Mouse (Mus musculus): Measurements from ENCODE around the gene Fgfr2.

Gene Fgfr2

DNA sequence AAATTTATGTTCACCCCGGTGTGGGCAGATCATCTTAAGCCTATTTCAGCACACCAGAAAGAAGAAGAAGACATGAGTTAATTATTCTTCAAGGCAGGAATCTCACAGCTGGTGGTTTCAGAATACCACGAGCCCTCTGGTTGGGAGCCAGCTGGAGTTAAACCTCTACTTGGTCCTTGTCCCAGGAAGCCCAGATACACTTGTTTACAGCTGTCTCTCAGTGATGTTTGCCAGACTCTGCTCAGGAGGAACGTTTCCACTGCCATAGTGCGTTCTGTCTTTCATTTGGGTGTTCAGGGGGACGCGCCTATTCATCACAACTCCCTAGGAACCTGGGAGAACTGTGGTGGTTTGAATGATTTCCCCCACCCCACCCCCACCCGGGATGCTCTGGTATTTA lies 2163.3 kb downstream of the Fgfr2 start:
- DNase-seq (ENCODE audit: low read depth, low spot score): no peak

GRCm38 (mm10) chr7:130958551-130958950 lies 2164.6 kb downstream of the Fgfr2 start:
- no peak for DNase-seq (ENCODE audit: low read depth, low spot score)

- DNase-seq (ENCODE audit: low read depth, low spot score): no peak
Observed at GRCm38 (mm10) chr7:130954177-130954601, 2169.0 kb downstream of the Fgfr2 start.

GRCm38 (mm10) chr7:130953376-130953775 lies 2169.8 kb downstream of the Fgfr2 start:
- no peak for DNase-seq (ENCODE audit: low read depth, low spot score)

- DNase-seq (ENCODE audit: low read depth, low spot score): no peak
Observed at GRCm38 (mm10) chr7:130951004-130951403, 2172.1 kb downstream of the Fgfr2 start.

DNA sequence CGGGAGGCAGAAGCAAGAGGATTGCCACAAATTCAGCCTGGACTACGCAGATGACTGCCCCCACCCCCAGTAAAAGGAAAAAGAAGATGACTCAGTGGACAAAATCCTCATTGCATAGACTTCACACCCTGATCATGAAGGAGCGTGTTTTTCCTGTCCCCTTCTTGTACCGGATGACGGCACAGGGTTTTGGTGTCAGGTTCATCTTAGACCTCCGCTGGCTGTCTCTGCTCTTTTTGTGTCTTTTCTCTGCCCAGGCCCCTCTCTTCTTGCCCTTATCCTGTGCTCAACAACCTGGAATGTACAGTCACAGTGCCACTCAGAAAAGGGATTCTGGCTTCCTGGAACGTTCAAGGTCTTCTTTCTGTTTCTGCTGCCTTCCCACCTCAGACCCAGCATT lies 2172.7 kb downstream of the Fgfr2 start:
- DNase-seq (ENCODE audit: low read depth, low spot score): no peak

DNA sequence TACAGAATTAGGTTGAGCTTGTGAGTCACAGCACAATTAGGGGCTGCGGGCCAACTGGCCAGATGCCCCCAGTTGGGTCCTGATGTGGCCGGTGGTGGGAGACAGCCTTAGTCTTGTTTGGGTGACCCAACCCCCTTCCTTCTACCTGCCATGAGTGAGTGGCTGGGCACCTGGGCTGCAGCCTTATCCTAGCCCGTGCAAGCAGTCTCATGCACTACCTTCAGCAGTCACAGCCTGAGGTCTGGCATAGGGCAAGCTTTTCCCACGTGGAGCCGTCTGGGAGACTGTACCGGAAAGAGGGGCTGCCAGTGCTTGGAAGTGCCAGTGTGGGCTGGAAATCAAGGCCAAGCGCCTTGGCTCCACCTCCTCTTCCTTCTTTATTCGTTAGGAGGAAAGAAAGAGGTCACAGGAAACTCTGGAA lies 2173.8 kb downstream of the Fgfr2 start:
- DNase-seq (ENCODE audit: low read depth, low spot score): no peak

DNA sequence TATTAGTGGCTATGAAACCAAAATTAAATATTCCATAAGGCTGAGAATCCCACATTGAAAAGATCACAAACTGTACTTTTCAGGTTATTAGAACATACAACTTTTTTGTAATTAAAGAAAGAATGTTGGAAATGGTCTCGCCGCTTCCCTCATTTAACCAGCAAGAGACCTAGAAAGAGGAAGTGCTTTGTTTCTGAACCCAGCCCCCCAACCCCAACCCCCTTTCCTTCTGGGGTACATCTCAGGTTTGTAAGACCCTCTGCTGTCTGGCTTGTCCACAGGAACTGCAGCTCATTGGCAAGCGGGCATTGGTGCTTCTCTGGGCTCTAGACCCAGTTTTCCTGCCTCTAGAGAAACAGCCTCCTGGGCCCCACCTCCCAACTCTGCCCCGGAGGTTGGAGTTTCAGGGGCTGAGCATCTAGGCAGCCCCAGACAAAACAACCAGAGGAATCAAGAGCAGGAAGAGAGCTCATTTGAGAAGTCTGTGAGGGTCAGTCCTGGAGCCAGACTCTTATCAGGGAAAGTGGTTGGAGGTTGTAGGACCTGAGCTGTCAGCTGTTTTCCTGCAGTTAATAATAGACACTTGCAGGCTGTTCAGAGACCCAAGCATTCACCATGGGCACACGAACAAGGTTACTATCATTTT lies 2174.5 kb downstream of the Fgfr2 start:
- DNase-seq (ENCODE audit: low read depth, low spot score): no peak

DNA sequence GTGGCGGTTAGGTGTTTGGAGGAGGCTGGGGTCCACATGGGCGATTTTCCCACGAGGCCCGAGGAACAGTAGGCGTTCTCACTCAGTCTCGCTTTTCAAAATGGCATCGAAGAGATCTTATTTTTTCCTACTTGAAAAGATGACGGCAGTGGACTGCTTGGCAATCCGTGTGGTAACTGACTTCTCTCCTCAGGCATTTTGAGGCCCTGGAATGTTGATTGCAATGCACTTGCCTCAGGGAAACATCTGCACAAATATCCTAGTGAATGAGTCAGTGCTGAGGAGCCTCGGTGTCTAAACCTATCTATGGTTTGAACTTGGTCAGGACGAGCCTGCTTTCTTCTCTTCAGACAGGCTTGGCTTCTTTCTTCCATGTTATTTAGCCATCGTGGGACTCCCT lies 2176.8 kb downstream of the Fgfr2 start:
- DNase-seq (ENCODE audit: low read depth, low spot score): no peak

DNA sequence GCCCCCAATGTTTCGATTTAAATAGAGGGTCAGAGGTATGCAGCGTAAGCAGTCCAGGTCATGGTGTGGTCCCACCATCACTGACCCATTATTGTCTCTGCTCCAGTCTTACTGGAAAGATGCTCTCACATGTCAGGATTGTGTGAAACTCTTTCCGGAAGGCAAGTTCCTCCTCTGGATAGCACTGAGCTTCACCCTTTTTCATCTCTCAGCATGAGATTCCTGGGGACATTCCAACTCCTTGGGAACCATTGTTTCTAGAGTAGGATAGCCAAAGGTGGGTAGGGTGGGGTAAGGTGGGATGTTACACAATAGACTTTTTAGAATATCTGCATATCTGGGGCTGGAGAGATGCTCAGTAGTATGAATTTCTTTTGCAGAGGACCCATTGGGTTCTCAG lies 2177.4 kb downstream of the Fgfr2 start:
- no peak for DNase-seq (ENCODE audit: low read depth, low spot score)

DNA sequence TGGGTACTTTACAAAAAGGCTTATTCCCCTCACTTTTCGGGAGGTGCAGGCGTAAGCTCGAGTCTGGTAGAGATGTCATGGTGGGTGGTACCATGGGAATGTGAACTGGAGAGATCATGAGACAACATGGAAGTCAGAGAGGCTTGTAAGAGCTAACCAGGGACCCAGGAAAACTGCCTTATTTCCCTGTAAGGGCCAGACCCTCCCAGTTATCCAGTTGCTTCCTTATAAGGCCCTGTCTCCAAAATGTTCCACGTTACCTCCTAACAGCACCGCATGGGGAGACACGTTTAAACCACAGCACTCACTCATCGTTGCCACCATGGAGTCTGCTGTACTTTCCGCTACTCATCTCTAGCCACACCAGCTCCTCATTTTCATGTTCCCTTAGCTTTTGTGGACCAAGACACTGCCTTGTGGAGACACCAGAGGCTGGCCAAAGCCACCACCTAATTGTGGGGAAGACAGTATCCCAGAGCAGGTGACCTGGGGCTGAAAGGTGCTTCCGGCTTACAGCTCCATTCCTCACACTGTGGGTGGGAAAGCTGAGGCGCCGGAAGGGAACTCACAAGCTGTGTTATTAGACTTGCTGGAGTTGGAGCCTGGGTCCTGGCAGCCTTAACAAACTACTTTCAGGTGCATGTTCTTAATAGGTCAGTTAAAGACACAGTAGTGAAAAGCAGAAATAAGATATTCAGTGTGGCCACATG lies 2178.2 kb downstream of the Fgfr2 start:
- DNase-seq (ENCODE audit: low read depth, low spot score): no peak

- no peak for DNase-seq (ENCODE audit: low read depth, low spot score)
Observed at GRCm38 (mm10) chr7:130943280-130943895, 2179.8 kb downstream of the Fgfr2 start.

DNA sequence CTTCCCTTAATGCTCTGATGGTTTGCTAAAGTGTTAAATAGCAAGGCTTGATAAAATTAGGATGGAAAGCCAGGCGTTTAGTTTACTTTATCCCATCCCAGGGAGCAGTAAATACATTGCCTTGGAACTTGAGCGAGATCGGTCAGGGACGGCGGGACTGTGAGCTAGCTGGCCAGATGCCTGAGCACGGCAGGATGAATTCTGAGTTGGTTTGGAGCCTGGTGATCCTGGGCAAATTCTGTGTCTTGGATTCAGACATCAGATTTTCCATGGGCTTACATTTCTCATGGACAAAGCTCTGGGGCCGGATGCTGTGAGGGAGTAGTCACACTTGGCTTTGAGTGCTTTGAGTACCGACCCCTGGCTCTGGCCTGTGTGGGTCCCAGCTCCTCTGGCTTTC lies 2182.4 kb downstream of the Fgfr2 start:
- DNase-seq (ENCODE audit: low read depth, low spot score): no peak

- DNase-seq (ENCODE audit: low read depth, low spot score): no peak
Observed at GRCm38 (mm10) chr7:130938896-130939295, 2184.3 kb downstream of the Fgfr2 start.

- DNase-seq (ENCODE audit: low read depth, low spot score): no peak
Observed at GRCm38 (mm10) chr7:130938005-130938404, 2185.1 kb downstream of the Fgfr2 start.

GRCm38 (mm10) chr7:130937266-130937841 lies 2185.8 kb downstream of the Fgfr2 start:
- no peak for DNase-seq (ENCODE audit: low read depth, low spot score)

- DNase-seq (ENCODE audit: low read depth, low spot score): no peak
Observed at GRCm38 (mm10) chr7:130936472-130936951, 2186.6 kb downstream of the Fgfr2 start.

DNA sequence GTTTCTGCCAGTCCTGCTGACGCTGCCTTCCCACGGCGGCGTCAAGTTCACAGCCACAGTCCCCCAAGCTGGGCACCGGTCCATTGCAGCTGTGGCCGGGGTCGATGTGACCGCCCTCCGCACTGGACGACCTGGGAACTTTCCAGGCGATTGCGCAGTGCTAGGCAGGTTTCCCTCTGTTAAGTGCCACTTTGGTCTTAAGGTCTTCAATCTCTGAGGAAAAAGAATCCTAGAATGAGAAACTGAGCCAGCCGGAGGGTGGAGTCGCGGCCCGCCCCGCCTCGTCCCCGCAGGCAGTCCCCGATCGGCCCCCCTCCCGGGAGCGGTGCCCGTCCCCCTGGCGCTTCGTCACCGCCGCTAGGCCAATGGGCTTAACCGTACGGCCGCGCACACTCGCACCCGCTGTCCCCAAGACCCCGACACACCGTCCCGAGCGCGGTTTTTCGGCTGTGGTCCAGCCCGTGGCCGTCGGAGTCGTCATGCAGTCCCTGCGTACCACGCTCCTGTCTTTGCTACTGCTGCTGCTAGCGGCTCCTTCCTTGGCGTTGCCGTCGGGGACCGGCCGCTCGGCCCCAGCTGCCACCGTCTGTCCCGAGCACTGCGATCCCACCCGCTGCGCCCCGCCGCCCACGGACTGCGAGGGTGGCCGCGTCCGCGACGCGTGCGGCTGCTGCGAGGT lies 2187.2 kb downstream of the Fgfr2 start, which contains the start of gene Htra1:
Htra1 (plus strand) TSS at position 319 of the 679 bp plus-strand sequence.
- no peak for DNase-seq (ENCODE audit: low read depth, low spot score)

- DNase-seq (ENCODE audit: low read depth, low spot score): no peak
Observed at GRCm38 (mm10) chr7:130935421-130935792, 2187.7 kb downstream of the Fgfr2 start.

- no peak for DNase-seq (ENCODE audit: low read depth, low spot score)
Observed at GRCm38 (mm10) chr7:130934654-130935053, 2188.5 kb downstream of the Fgfr2 start.

- DNase-seq (ENCODE audit: low read depth, low spot score): no peak
Observed at GRCm38 (mm10) chr7:130932921-130933320, 2190.2 kb downstream of the Fgfr2 start.

DNA sequence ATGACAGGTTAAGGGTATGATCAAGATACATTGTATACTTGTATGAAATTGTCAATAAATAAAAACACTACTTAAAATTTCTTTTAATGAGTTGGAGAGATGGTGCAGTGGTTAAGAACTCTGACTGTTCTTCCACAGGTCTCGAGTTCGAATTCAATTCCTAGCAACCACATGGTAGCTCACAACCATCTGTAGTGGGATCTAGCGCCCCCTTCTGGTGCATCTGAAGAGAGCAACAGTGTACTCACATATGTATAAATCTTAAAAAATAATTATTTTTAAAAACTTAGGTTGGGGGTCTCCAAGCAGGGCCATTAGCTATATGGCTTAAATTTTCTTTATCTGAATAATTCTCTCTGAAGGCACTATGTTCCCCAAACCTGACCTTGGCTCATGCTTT lies 2192.7 kb downstream of the Fgfr2 start:
- DNase-seq (ENCODE audit: low read depth, low spot score): no peak
